ENCODE assay signal across 1 mouse cellular context in the genomic region with DNA sequence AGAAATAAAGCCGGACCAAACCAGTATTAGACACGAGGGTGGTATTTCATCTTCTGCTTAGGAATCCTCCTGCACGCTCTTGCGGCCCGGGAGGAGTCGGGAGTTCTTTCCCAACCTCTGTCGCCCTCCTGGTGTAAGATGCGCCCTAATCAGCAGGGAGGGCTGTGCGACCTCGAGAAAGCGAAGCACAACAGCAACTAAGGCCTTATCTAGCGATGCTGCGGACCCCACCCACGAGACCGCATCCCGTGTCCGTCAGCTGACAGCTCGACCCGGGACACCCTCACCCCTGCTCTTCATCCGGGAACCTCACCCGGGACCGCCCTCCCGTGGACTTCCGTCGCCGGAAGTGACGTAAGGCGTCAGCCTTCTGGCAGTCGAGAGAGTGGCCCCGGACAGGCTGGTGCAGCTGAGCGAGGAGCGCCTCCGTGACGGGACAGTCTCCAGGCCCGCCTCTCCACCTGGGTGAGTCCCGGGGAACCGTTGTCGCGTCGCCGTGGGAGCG.
TF ChIP-seq lines count a peak whose summit lies in the region.

A gene (plus strand): TSS at position 349 of the 505 bp plus-strand sequence.

TF ChIP-seq in CH12.LX, 34 proteins besides CTCF, POLR2A, EP300 and RAD21 (continued from another document):
- TF ChIP-seq ZMIZ1 (IDR thresholded peaks at IDR 0.05; ENCODE audit: low read depth, low read length): peak; percentile 91
- peak; percentile 82 for TF ChIP-seq HCFC1 (IDR thresholded peaks at IDR 0.05; ENCODE audit: low read depth, low read length)
- TF ChIP-seq BHLHE40 (IDR thresholded peaks at IDR 0.05; ENCODE audit: low read depth, low read length): peak; percentile 96
- TF ChIP-seq USF1 (IDR thresholded peaks at IDR 0.05; ENCODE audit: low read depth, low read length): peak; percentile 63
- no peak for TF ChIP-seq JUND (conservative IDR thresholded peaks at IDR 0.05; ENCODE audit: low read depth, low read length)
- TF ChIP-seq MXI1 (IDR thresholded peaks at IDR 0.05; ENCODE audit: low read depth, low read length): peak; percentile 93
- peak; percentile 80 for TF ChIP-seq TBP (conservative IDR thresholded peaks at IDR 0.05; ENCODE audit: low read depth, low read length)
- peak; percentile 78 for TF ChIP-seq MAX (IDR thresholded peaks at IDR 0.05; ENCODE audit: low read length)
- peak; percentile 27; the same call in 1 of the 2 replicates for TF ChIP-seq NRF1 (IDR thresholded peaks at IDR 0.05; ENCODE audit: low read depth, low read length)
- no peak for TF ChIP-seq CHD2 (IDR thresholded peaks at IDR 0.05; ENCODE audit: low read length)
- TF ChIP-seq KAT2A (IDR thresholded peaks at IDR 0.05; ENCODE audit: insufficient replicate concordance, low read length): peak; percentile 75; the same call in 1 of the 2 replicates
- TF ChIP-seq IRF4 (IDR thresholded peaks at IDR 0.05; ENCODE audit: low read depth, low read length): peak; percentile 61; the same call in 1 of the 2 replicates
- no peak for TF ChIP-seq ZKSCAN1 (IDR thresholded peaks at IDR 0.05; ENCODE audit: borderline replicate concordance, low read depth, low read length)
- TF ChIP-seq USF2 (conservative IDR thresholded peaks at IDR 0.05; ENCODE audit: low read depth, low read length): 0 out of 2 replicates have a peak, but pooled peaks have one; percentile 11
- TF ChIP-seq E2F4 (IDR thresholded peaks at IDR 0.05; ENCODE audit: insufficient replicate concordance, low read depth, low read length): no peak
- peak; percentile 95; the same call in 1 of the 2 replicates for TF ChIP-seq NELFE (IDR thresholded peaks at IDR 0.05; ENCODE audit: low read depth, low read length)
- peak; percentile 68; the same call in 1 of the 2 replicates for TF ChIP-seq MAZ (IDR thresholded peaks at IDR 0.05; ENCODE audit: low read depth, low read length)
- peak; percentile 95 for TF ChIP-seq TCF12 (IDR thresholded peaks at IDR 0.05; ENCODE audit: low read depth, low read length)
- TF ChIP-seq SIN3A (IDR thresholded peaks at IDR 0.05; ENCODE audit: low read length): peak; percentile 99
- TF ChIP-seq ETS1 (conservative IDR thresholded peaks at IDR 0.05; ENCODE audit: low read depth, low read length): peak; percentile 82
